Mouse (Mus musculus): Measurements from ENCODE around the gene Tmprss7. TPM values are rescaled to one million over a fixed set of nuclear protein-coding genes. Genes with fewer than 3 reads are reported as not detected.

Tmprss7 gene
- polyA plus RNA-seq, 1 experiment from 2014 or later: 0.20 TPM

DNA sequence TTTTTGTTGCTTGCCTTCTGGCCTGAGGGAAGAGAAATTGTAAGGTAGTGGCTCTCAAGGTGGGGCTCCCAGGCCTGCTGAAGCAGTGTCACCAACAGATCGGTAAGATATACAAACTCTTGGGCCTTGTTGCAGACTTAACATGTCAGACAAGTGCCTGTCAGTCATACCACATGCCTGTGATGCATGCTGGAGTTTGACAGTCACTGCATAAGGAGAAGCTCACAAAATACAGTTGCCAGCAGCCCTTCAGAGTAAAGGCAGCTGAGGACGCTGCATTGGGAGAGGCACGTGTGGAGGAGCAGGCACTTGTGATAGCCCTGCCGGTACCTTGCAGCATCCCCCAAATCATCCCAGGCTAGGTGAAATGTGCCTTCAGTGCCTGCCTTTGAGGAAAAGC, 24.8 kb upstream of the Tmprss7 start:
- H3K4me2 ChIP-seq (replicated peaks): no peak overlapping the region
- H3K9ac ChIP-seq: no peak overlapping the region
- no peak for ATAC-seq (ENCODE audit: insufficient number of reproducible peaks, low FRiP score, low TSS enrichment, low read depth)
- H3K4me3 ChIP-seq (replicated peaks): no peak overlapping the region
- WGBS: 88% methylated on average over 4 of the region's 4 CpGs
- H3K27me3 ChIP-seq: no peaks in the 10 kb centered on the region
- peaks cover under 1% of the 10 kb centered on the region; the same call in 1 of the 2 replicates for H3K4me1 ChIP-seq
- no peak overlapping the region for H3K27ac ChIP-seq (replicated peaks)
- 0 out of 2 replicates have a peak, but pooled peaks cover 6% of the 10 kb centered on the region for H3K9me3 ChIP-seq (replicated peaks)
- H3K36me3 ChIP-seq: no peaks in the 10 kb centered on the region

DNA sequence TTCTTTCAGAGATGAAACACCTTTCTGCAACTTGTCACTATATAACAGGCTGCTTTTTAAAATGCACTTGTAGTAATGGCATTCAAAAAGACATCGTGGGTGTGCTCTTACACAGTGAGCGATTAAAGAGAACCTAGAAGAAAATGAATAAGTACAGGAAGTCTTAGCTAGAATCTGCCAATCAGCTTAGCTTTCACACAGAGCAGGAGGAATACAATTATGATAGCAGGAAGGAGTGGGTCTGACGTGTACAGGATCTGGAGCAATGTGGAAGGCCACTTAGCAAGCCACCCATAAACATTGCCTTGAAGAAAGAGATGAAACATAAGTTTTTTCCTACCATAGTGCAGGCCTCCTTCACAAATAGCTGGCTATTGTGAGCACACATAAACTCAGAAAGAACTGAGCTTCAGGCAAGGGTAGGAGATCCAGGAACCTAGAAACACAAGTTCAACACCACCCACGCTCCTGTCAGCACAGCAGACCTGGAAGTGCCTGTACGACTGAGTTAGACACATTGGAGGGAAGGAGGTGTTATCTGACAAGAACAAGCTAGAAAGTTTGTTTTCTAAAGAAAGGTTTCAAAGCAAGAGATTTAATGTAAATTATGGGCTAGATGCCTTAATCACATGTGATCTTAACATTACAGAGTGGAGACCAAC, 21.2 kb upstream of the Tmprss7 start:
- no peak for ATAC-seq (ENCODE audit: insufficient number of reproducible peaks, low FRiP score, low TSS enrichment, low read depth)
- H3K4me1 ChIP-seq: no peaks in the 10 kb centered on the region
- no peak overlapping the region for H3K4me3 ChIP-seq (replicated peaks)
- H3K9me3 ChIP-seq (replicated peaks): 0 out of 2 replicates have a peak, but pooled peaks cover 6% of the 10 kb centered on the region
- no peaks in the 10 kb centered on the region for H3K36me3 ChIP-seq
- 80% methylated on average over 5 of the region's 5 CpGs for WGBS
- H3K27me3 ChIP-seq: no peaks in the 10 kb centered on the region
- H3K27ac ChIP-seq (replicated peaks): no peak overlapping the region
- no peak overlapping the region for H3K4me2 ChIP-seq (replicated peaks)
- no peak overlapping the region for H3K9ac ChIP-seq

DNA sequence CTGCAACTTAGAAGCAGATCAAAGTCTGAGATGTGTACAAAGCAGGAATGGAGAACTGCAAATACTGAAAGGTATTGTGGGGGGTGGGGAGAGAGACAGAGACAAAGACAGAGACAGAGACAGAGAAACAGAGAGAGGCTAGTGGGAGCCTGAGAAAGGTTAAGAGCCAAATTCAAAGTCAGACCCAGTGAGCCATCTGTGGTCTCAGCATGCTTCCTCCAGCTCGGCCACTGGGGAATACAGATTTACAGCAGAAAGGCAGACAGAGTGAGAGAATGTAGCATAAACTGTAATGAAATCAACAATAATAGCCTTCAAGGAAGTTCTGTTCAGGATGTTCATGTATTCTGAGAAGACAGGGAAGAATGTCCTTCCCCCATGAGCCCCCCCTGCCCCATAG, 20.4 kb upstream of the Tmprss7 start:
- no peak for ATAC-seq (ENCODE audit: insufficient number of reproducible peaks, low FRiP score, low TSS enrichment, low read depth)
- Histone ChIP-seq H3K4me2 (replicated peaks) (no peak overlapping the region), H3K36me3 (no peaks in the 10 kb centered on the region), H3K27me3 (no peaks in the 10 kb centered on the region), H3K9me3 (replicated peaks) (0 out of 2 replicates have a peak, but pooled peaks cover 6% of the 10 kb centered on the region), H3K4me1 (no peaks in the 10 kb centered on the region), H3K9ac (no peak overlapping the region), H3K4me3 (replicated peaks) (no peak overlapping the region), H3K27ac (replicated peaks) (no peak overlapping the region)
- 67% methylated on average over 1 of the region's 1 CpGs for WGBS

DNA sequence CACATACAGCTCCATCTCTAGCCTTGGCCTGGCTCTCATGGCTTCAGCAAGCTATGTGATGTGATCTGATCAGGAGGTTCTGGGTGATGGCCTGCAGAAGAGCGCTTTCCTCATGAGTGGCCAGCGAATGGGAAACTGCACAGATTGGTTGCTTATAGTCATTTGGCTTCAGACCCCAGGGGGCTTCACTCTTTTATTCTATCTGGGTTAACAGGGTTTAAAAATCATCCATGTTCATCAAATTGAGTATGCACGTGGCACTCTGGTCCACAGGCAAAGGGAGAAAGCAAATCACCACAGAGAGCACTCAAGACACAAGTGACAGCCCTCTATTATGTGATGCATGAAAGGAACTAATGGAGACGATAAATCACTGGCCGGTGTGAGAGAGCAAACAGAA, 19.8 kb upstream of the Tmprss7 start:
- no peak for ATAC-seq (ENCODE audit: insufficient number of reproducible peaks, low FRiP score, low TSS enrichment, low read depth)
- H3K9me3 ChIP-seq (replicated peaks): 0 out of 2 replicates have a peak, but pooled peaks cover 6% of the 10 kb centered on the region
- 92% methylated on average over 5 of the region's 5 CpGs for WGBS

DNA sequence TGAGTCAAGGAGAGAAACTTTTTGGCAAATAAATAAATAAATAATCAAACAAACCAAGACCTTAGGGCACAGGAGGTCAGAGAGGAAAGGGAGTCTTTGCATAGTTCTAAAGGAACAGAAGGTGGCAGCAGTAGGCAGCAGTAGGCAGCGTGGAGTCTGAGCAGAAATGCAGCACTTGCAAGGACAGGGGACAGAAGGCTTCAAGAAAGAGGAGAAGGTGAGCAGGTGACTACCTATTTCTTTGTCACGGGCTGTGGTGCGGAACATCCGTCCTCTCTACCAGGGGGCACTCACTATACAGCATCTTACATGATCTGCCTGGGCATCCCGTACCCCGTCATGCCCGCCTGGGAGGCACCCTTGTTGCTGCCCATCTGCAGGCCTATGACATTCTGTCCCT, 17.8 kb upstream of the Tmprss7 start:
- H3K36me3 ChIP-seq: no peaks in the 10 kb centered on the region
- ATAC-seq (ENCODE audit: insufficient number of reproducible peaks, low FRiP score, low TSS enrichment, low read depth): no peak
- no peak overlapping the region for H3K4me2 ChIP-seq (replicated peaks)
- H3K4me1 ChIP-seq: no peaks in the 10 kb centered on the region
- no peak overlapping the region for H3K27ac ChIP-seq (replicated peaks)
- 64% methylated on average over 7 of the region's 7 CpGs for WGBS
- 0 out of 2 replicates have a peak, but pooled peaks cover 6% of the 10 kb centered on the region for H3K9me3 ChIP-seq (replicated peaks)
- no peaks in the 10 kb centered on the region for H3K27me3 ChIP-seq
- no peak overlapping the region for H3K4me3 ChIP-seq (replicated peaks)
- no peak overlapping the region for H3K9ac ChIP-seq

More for the DNA sequence above, 19.8 kb upstream of the Tmprss7 start:
- Histone ChIP-seq H3K4me3 (replicated peaks) (no peak overlapping the region), H3K27ac (replicated peaks) (no peak overlapping the region), H3K9ac (no peak overlapping the region), H3K4me1 (no peaks in the 10 kb centered on the region), H3K27me3 (no peaks in the 10 kb centered on the region), H3K4me2 (replicated peaks) (no peak overlapping the region), H3K36me3 (no peaks in the 10 kb centered on the region)

DNA sequence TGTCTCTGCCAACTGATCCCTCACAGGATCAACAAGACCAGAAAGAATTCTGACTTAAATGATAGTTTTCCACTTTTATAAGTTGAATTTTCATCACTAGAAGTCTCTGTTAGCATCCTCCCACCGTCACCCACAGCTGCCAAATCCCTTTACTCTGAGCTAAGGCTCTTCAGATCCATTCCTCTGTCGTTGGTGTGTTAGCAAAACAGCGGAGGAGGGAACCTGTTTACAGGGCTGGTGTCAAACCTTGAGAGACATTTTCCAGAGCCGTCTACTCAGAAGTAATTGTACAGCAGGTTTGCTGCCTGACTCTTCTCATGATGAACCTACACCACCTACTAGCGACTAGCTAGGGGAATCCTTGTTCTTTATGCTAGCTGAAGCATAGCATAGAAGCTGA, 5.8 kb upstream of the Tmprss7 start:
- no peak overlapping the region for H3K27ac ChIP-seq (replicated peaks)
- no peaks in the 10 kb centered on the region for H3K36me3 ChIP-seq
- no peak overlapping the region for H3K4me2 ChIP-seq (replicated peaks)
- no peaks in the 10 kb centered on the region for H3K27me3 ChIP-seq
- H3K9ac ChIP-seq: no peak overlapping the region
- no peaks in the 10 kb centered on the region for H3K4me1 ChIP-seq
- WGBS: 75% methylated on average over 5 of the region's 5 CpGs
- H3K4me3 ChIP-seq (replicated peaks): no peak overlapping the region
- ATAC-seq (ENCODE audit: insufficient number of reproducible peaks, low FRiP score, low TSS enrichment, low read depth): no peak
- H3K9me3 ChIP-seq (replicated peaks): no peaks in the 10 kb centered on the region

DNA sequence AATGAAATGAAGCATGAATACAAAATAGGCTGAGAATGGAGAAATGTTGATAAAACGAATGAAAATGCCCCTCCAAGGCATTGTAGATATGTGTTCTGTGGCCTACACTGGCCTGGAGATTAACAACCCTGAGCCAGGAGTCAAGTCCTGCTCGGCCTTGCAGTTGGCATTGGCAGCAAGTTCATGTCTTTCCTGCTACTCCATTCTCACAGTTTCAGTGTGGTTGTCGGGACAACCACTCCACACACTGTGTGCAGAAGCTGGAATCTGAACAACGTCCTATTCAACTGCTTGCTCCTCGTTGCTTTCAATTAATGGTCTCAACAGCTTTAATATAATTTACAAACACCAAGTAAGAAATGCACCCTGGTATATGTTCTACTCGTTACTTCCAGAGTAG, 4.5 kb upstream of the Tmprss7 start:
- H3K4me3 ChIP-seq (replicated peaks): no peak overlapping the region
- ATAC-seq (ENCODE audit: insufficient number of reproducible peaks, low FRiP score, low TSS enrichment, low read depth): no peak
- H3K27me3 ChIP-seq: no peaks in the 10 kb centered on the region
- H3K36me3 ChIP-seq: no peaks in the 10 kb centered on the region
- no peak overlapping the region for H3K4me2 ChIP-seq (replicated peaks)
- WGBS: 81% methylated on average over 6 of the region's 6 CpGs
- no peak overlapping the region for H3K9ac ChIP-seq
- H3K9me3 ChIP-seq (replicated peaks): no peaks in the 10 kb centered on the region
- no peaks in the 10 kb centered on the region for H3K4me1 ChIP-seq
- H3K27ac ChIP-seq (replicated peaks): no peak overlapping the region

DNA sequence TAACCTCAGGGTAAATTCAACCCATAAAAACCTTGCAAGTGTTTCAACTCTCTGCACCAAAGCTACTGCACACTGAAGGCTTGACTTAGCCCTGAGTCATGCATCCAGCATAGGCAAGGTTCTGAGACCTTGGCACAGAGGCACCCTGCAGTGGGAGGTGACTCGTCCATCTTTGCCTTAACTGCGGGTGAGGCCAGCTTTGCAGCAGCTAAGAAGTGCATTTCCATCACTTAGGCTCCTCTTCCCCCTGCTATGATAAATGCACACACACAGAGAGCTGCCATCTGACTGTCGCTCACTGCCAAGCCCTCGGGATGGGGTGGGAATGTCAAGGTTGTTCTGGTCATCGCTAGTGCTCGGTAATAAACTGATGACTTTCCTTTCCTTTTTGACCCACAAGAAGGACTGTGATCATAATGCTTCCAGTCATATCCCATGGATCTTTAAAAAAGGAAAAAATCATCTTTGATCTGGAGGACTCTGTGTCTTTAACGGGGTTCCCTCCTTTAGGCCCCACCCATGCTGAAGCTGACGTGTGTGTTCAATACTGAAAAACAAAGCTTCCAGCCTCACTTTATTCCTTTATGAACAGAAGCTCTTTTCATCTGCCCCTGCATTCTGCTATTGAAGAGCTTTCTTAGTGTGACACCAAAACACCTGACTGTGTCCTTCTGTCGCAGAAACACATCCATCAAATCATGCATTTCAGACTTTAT, 2.1 kb upstream of the Tmprss7 start:
- H3K9ac ChIP-seq: no peak overlapping the region
- no peak overlapping the region for H3K4me3 ChIP-seq (replicated peaks)
- no peaks in the 10 kb centered on the region for H3K36me3 ChIP-seq
- WGBS: 78% methylated on average over 9 of the region's 9 CpGs
- ATAC-seq (ENCODE audit: insufficient number of reproducible peaks, low FRiP score, low TSS enrichment, low read depth): no peak
- H3K27me3 ChIP-seq: no peaks in the 10 kb centered on the region
- H3K4me1 ChIP-seq: no peaks in the 10 kb centered on the region
- no peak overlapping the region for H3K27ac ChIP-seq (replicated peaks)
- H3K4me2 ChIP-seq (replicated peaks): no peak overlapping the region
- no peaks in the 10 kb centered on the region for H3K9me3 ChIP-seq (replicated peaks)

DNA sequence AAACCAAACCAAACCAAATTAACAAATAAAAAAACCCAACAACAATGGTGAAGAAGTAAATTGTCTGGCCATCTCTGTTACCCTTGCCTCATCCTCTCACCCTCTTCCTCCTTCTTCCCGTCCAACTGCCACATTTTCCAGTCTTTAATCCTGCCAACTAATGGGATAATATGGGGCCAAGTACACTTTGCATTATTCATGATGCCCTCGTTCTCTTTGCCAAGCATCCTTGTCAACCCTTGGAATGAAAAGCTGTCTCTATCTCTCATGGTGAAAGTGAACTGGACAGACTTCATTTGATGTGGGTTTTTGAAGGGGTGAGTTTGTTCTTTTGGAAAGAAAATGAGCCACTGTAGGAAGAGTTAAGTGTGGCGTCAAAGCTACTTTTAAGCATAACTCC, 607 bp downstream of the Tmprss7 start:
- H3K27me3 ChIP-seq: no peaks in the 10 kb centered on the region
- 61% methylated on average over 3 of the region's 3 CpGs for WGBS
- H3K4me2 ChIP-seq (replicated peaks): no peak overlapping the region
- no peak overlapping the region for H3K9ac ChIP-seq
- ATAC-seq (ENCODE audit: insufficient number of reproducible peaks, low FRiP score, low TSS enrichment, low read depth): no peak
- H3K27ac ChIP-seq (replicated peaks): no peak overlapping the region
- H3K4me1 ChIP-seq: 0 out of 2 replicates have a peak, but pooled peaks cover 3% of the 10 kb centered on the region
- no peak overlapping the region for H3K4me3 ChIP-seq (replicated peaks)
- no peaks in the 10 kb centered on the region for H3K9me3 ChIP-seq (replicated peaks)
- H3K36me3 ChIP-seq: no peaks in the 10 kb centered on the region

DNA sequence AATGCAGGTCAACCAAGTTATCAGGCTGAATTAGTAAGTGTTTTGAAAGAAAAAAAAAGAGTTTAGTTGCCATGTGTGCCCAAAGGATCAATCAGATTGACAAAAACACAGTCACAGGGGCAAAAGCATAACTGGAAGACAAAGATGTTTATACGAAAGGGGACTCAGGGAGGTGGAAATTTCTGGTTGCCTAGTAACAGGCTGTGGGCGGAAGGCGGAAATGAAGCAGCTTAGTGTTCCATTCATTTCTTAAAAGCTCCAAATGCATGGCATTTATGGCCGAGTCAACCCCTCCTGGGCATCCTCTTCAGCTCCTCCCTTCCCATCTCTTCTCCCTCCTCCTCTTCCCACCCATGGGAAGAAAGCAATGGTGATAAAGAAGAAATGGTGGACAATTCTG, 3.3 kb downstream of the Tmprss7 start:
- H3K4me1 ChIP-seq: 0 out of 2 replicates have a peak, but pooled peaks cover 3% of the 10 kb centered on the region
- no peak overlapping the region for H3K9ac ChIP-seq
- 27% methylated on average over 4 of the region's 4 CpGs for WGBS
- H3K4me3 ChIP-seq (replicated peaks): no peak overlapping the region
- no peaks in the 10 kb centered on the region for H3K9me3 ChIP-seq (replicated peaks)
- no peaks in the 10 kb centered on the region for H3K27me3 ChIP-seq
- ATAC-seq (ENCODE audit: insufficient number of reproducible peaks, low FRiP score, low TSS enrichment, low read depth): no peak
- no peak overlapping the region for H3K27ac ChIP-seq (replicated peaks)
- H3K4me2 ChIP-seq (replicated peaks): no peak overlapping the region
- H3K36me3 ChIP-seq: no peaks in the 10 kb centered on the region

DNA sequence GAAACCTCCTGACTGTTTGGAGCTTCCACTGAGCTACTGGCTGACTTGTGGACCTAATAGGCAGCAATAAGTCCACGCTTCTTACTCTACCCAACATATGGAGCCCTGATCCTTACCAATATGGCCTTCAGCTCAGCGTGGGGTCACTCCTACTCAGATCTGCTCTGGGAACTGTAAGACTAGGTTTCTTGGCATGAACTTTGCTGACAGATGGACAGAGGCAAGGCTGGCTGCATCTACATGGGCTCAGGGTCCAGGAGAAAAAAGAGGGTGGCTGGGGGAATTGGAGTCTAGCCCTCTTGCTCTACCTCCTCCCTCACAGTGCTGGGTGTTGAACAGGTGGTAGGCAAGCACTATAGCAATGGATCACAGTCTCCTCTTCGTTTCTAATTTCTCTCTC, 6.6 kb downstream of the Tmprss7 start:
- no peak for ATAC-seq (ENCODE audit: insufficient number of reproducible peaks, low FRiP score, low TSS enrichment, low read depth)
- H3K4me2 ChIP-seq (replicated peaks): no peak overlapping the region
- no peak overlapping the region for H3K9ac ChIP-seq
- no peak overlapping the region for H3K27ac ChIP-seq (replicated peaks)
- no peaks in the 10 kb centered on the region for H3K9me3 ChIP-seq (replicated peaks)
- no peaks in the 10 kb centered on the region for H3K27me3 ChIP-seq
- H3K4me3 ChIP-seq (replicated peaks): no peak overlapping the region
- H3K36me3 ChIP-seq: no peaks in the 10 kb centered on the region
- H3K4me1 ChIP-seq: 0 out of 2 replicates have a peak, but pooled peaks cover 3% of the 10 kb centered on the region
- WGBS: 79% methylated on average over 3 of the region's 3 CpGs

Measured in embryonic facial prominence, embryonic 15.5 days (tissue).